Mouse (Mus musculus) CD4-positive, CD25-positive, alpha-beta regulatory T cell, adult 2 months (primary cell): ENCODE results near the gene Itga9.

ENCODE experiments used
- DNase-seq: peaks from one replicate; pipeline ENCODE4 v3.0.0-alpha.2; 2012; ENCODE audit warnings: low read depth, low spot score

The Itga9 gene

GRCm38 (mm10) chr9:118948486-118948885 lies 342.0 kb downstream of the Itga9 start:
- no peak for DNase-seq

GRCm38 (mm10) chr9:118949124-118949523 lies 342.6 kb downstream of the Itga9 start:
- no peak for DNase-seq

- DNase-seq = no peak
These were observed 343.2 kb downstream of the Itga9 start for GRCm38 (mm10) chr9:118949654-118950053.

- no peak for DNase-seq
These were observed 343.6 kb downstream of the Itga9 start for GRCm38 (mm10) chr9:118950061-118950460.
